Mouse (Mus musculus) kidney, adult 2 months (tissue): ENCODE measurements around the gene Sema4b.

Experiments
- CTCF ChIP-seq: fragments of 200-500 bp; conservative IDR thresholded peaks from 2 replicates; pipeline ENCODE4 v1.5.1; 2011; ENCODE audit warnings: low read depth, mild to moderate bottlenecking, control low read depth, low read length, moderate library complexity, mixed read lengths; ENCODE audit not compliant: insufficient read depth, insufficient read length
- POLR2A ChIP-seq: fragments of 200-500 bp; IDR thresholded peaks from one replicate; pipeline ENCODE4 v1.6.1; 2011; ENCODE audit warnings: low read depth, low read length, control low read depth

DNA sequence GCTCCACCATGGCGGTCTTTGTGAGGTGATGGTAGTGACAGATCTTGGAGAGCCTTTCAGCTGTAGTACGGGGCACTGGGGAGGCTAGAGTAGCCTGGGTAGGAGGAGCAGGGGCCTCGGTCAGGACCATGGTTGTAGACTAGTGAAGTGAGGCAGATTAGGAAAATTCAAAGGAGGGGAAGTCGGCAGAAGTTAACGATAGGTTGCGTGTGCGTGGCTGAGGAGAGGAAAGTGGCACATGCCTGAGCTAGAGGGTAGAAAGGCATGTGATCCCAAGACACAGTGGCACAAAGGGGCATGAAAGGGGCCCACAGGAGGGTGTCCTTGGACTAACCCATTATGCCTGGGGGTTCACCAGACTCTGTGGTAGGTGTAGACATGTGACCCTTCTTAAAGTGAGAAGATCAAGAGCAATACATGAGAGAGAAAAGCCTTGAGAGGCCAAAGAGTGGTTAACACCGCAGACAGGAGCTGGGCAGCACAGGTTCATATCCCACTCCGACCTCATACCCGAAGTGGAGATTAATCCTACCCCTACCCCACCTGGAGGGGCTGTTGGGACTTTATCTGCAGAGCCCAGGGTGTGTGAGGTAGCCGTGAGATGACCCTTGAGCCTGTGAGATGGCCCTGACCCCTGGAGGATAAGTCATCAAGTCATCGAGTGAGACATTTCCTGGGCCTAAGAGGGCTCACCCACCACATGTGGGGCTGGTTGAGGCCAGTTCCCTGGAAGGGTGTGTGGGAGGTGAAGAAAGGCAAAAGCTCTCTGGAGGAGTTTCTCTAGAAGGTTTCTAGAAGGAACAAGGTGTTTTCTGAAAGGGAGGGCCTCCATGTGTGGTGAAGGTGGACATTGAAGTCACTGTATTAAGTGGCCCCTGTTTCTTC, 19.3 kb downstream of the Sema4b start:
- TF ChIP-seq CTCF = no peak
- TF ChIP-seq POLR2A = no peak
